Mouse (Mus musculus): ENCODE data around the gene Erich6.

- TF ChIP-seq CTCF (IDR thresholded peaks at IDR 0.05) = no peak
- TF ChIP-seq EP300 (IDR thresholded peaks at IDR 0.05) = no peak
Measured at GRCm38 (mm10) chr3:58636406-58637295, at the start of gene Erich6.

All from lung, postnatal 0 days (tissue).